Mouse (Mus musculus) stomach, embryonic 15.5 days (tissue): ENCODE data around the gene Szrd1. TPM values are rescaled to one million over a fixed set of nuclear protein-coding genes. Genes with fewer than 3 reads are reported as not detected.

ENCODE experiments used
- polyA plus RNA-seq: library from polyadenylated mRNA; unstranded; fragments of >200 nt; fragmentation: Nextera tagmentation; extraction: Ambion mirVana; gene quantifications from 2 replicates; pipeline ENCODE4 v1.2.1, GENCODE M21; 2015

Gene Szrd1
- polyA plus RNA-seq, 1 experiment from 2014 or later = 34.5 TPM

Other genes starting within 250 kb of the Szrd1 start
- gene Padi2, start 233.4 kb downstream of the Szrd1 start, polyA plus RNA-seq = 2.7 and 3.0 TPM in 2 replicates
- gene Sdhb, start 178.6 kb downstream of the Szrd1 start, polyA plus RNA-seq = 419 and 423 TPM in 2 replicates
- 42.7 and 45.9 TPM in 2 replicates for gene Atp13a2, start 152.9 kb downstream of the Szrd1 start, polyA plus RNA-seq
- gene Mfap2, start 129.4 kb downstream of the Szrd1 start, polyA plus RNA-seq = 418 and 436 TPM in 2 replicates
- 4.2 and 5.9 TPM in 2 replicates for gene Crocc, start 79.2 kb downstream of the Szrd1 start, polyA plus RNA-seq
- gene Necap2, start 61.4 kb downstream of the Szrd1 start, polyA plus RNA-seq = 81.4 and 82.0 TPM in 2 replicates
- 0.05 and 0.15 TPM in 2 replicates for gene Spata21, start 51.4 kb downstream of the Szrd1 start, polyA plus RNA-seq
- gene Fbxo42, start 8.1 kb upstream of the Szrd1 start, polyA plus RNA-seq = 21.3 and 21.4 TPM in 2 replicates
- gene Rsg1, start 74.2 kb upstream of the Szrd1 start, polyA plus RNA-seq = 5.8 TPM in 2 replicates
- gene Arhgef19, start 99.7 kb upstream of the Szrd1 start, polyA plus RNA-seq = 20.9 and 24.3 TPM in 2 replicates
- gene Epha2, start 161.5 kb upstream of the Szrd1 start, polyA plus RNA-seq = 5.9 and 7.3 TPM in 2 replicates
- gene Fam131c, start 228.4 kb upstream of the Szrd1 start, polyA plus RNA-seq = 2.8 and 3.9 TPM in 2 replicates